Mouse (Mus musculus): ENCODE measurements around the gene Pdk2. TPM values are rescaled to one million over a fixed set of nuclear protein-coding genes. Genes with fewer than 3 reads are reported as not detected.
"Not testable (repeated sequence)": the region's sequence is repeated elsewhere in the genome, so short reads cannot be mapped to it uniquely, and the experiment has no call there.

The Pdk2 gene
- polyA plus RNA-seq, 1 experiment from 2014 or later: 21.8 TPM

- ATAC-seq (ENCODE audit: low read depth); H3K27me3 ChIP-seq (ENCODE audit: control insufficient read depth, insufficient read depth, low read length); H3K9me3 ChIP-seq (ENCODE audit: control insufficient read depth, low read length): not testable (repeated sequence)
- Histone ChIP-seq H3K9ac (replicated peaks; ENCODE audit: low read depth, low read length) (peak overlapping the region; percentile 99), H3K27ac (ENCODE audit: low read depth, low read length) (peak overlapping the region; percentile 97; the same call in 1 of the 2 replicates), H3K4me2 (ENCODE audit: low read depth, low read length) (peak overlapping the region; percentile 85), H3K4me3 (ENCODE audit: low read depth, low read length) (peak overlapping the region; percentile 92), H3K36me3 (ENCODE audit: control insufficient read depth, insufficient read depth, low read length) (peaks cover 16% of the 10 kb centered on the region; the same call in 1 of the 2 replicates), H3K4me1 (ENCODE audit: control insufficient read depth, insufficient read depth, low read length) (peaks cover 42% of the 10 kb centered on the region)
- WGBS: 6% methylated on average over 3 of the region's 4 CpGs
Measured at GRCm38 (mm10) chr11:95010841-95011403, 30.2 kb downstream of the Pdk2 start.

GRCm38 (mm10) chr11:95010141-95010739 lies 30.9 kb downstream of the Pdk2 start:
- under 1% methylated on average over 32 of the region's 40 CpGs for WGBS

DNA sequence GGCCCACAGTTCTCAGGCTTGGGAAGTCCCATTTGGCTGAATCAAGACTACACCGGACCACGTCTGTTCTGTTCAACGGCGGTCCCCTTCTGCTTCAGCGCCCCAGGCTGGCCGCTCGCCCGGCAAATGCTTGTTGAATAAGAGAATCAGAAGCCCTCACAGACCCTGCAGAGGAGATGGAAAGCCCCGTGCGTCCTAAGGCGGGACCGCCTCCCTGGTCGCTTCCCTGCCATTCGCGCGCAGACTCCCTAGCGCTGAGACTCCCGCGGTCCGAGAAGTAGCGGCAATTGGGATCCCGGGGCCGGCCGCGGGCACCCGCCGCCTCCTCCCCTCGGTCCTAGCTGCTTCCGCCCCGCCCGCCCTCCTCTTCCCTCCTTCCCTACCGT lies 31.5 kb downstream of the Pdk2 start, which contains the start of gene Samd14:
Gene Samd14, plus strand, starts transcription at position 251 of the 386 bp plus-strand sequence.
- H3K4me2 ChIP-seq (ENCODE audit: low read depth, low read length): peak within 1 kb of the TSS; percentile 85
- peak within 1 kb of the TSS; percentile 97 for H3K27ac ChIP-seq (ENCODE audit: low read depth, low read length)
- WGBS: under 1% methylated on average over 31 of the region's 32 CpGs
- no peaks in the 10 kb centered on the region for H3K27me3 ChIP-seq (ENCODE audit: control insufficient read depth, insufficient read depth, low read length)
- peak; percentile 76 for ATAC-seq (ENCODE audit: low read depth)
- peak within 1 kb of the TSS; percentile 99 for H3K9ac ChIP-seq (replicated peaks; ENCODE audit: low read depth, low read length)
- peak within 1 kb of the TSS; percentile 92 for H3K4me3 ChIP-seq (ENCODE audit: low read depth, low read length)
- peaks cover 38% of the 10 kb centered on the region for H3K4me1 ChIP-seq (ENCODE audit: control insufficient read depth, insufficient read depth, low read length)
- H3K36me3 ChIP-seq (ENCODE audit: control insufficient read depth, insufficient read depth, low read length): peaks cover 14% of the 10 kb centered on the region; the same call in 1 of the 2 replicates
- H3K9me3 ChIP-seq (ENCODE audit: control insufficient read depth, low read length): no peaks in the 10 kb centered on the region

More at GRCm38 (mm10) chr11:95010141-95010739, 30.9 kb downstream of the Pdk2 start:
- H3K27ac ChIP-seq (ENCODE audit: low read depth, low read length): peak overlapping the region; percentile 97
- H3K4me3 ChIP-seq (ENCODE audit: low read depth, low read length): peak overlapping the region; percentile 92
- no peaks in the 10 kb centered on the region for H3K27me3 ChIP-seq (ENCODE audit: control insufficient read depth, insufficient read depth, low read length)
- H3K4me2 ChIP-seq (ENCODE audit: low read depth, low read length): peak overlapping the region; percentile 85
- peaks cover 15% of the 10 kb centered on the region; the same call in 1 of the 2 replicates for H3K36me3 ChIP-seq (ENCODE audit: control insufficient read depth, insufficient read depth, low read length)
- peaks cover 38% of the 10 kb centered on the region for H3K4me1 ChIP-seq (ENCODE audit: control insufficient read depth, insufficient read depth, low read length)
- peak overlapping the region; percentile 99 for H3K9ac ChIP-seq (replicated peaks; ENCODE audit: low read depth, low read length)
- ATAC-seq (ENCODE audit: low read depth): peak; percentile 49
- H3K9me3 ChIP-seq (ENCODE audit: control insufficient read depth, low read length): no peaks in the 10 kb centered on the region

DNA sequence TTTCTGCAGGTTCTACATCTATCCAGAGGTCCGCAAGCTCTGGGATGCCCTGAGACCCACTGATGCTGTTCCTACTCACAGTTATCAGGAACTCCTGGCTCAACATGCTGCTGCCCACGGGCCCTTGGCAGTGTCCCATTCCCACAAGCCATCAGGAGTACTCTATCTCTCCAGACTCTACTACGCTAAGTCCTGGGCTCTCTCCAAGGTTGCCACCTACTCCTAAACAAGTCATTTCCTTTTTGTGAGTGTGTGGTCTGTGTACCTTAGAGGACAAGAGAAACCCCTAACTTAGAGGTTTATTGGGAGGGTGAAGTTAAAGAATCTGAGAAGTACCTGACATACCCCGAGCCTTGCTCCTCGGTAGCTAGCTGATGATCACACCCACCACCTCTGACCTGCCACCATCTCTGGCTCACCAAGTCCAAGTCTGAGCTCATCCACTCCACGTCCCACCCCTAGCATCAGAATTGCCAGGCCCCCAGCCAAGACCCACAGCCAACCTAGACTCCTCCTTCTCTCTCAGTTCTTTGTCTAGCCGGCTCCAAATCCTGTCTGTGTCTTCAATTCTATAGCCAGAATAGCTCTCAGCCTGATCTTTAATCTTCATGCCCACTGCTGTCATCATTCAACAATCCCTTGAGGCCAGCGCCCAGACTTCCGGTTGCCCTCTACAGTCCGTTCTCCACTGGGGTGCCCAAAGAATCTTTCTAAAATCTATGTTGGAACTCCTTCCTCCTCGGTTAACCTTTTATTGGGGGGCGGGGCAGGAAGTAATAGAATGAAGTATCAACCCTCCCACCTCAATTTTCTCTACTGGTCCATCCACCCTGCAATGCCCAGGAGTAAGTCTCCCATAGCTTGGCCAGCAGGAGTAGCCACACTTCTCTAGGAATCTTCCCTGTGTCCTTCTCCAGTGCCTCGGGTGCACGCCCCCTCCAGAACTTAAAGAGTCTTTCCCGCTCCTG lies 32.2 kb downstream of the Pdk2 start:
- peak overlapping the region; percentile 92 for H3K4me3 ChIP-seq (ENCODE audit: low read depth, low read length)
- peaks cover 13% of the 10 kb centered on the region; the same call in 1 of the 2 replicates for H3K36me3 ChIP-seq (ENCODE audit: control insufficient read depth, insufficient read depth, low read length)
- H3K27ac ChIP-seq (ENCODE audit: low read depth, low read length): peak overlapping the region; percentile 97
- peaks cover 34% of the 10 kb centered on the region for H3K4me1 ChIP-seq (ENCODE audit: control insufficient read depth, insufficient read depth, low read length)
- H3K9ac ChIP-seq (replicated peaks; ENCODE audit: low read depth, low read length): peak overlapping the region; percentile 99
- H3K9me3 ChIP-seq (ENCODE audit: control insufficient read depth, low read length): no peaks in the 10 kb centered on the region
- no peaks in the 10 kb centered on the region for H3K27me3 ChIP-seq (ENCODE audit: control insufficient read depth, insufficient read depth, low read length)
- peak overlapping the region; percentile 85 for H3K4me2 ChIP-seq (ENCODE audit: low read depth, low read length)
- 30% methylated on average over 15 of the region's 15 CpGs for WGBS
- ATAC-seq (ENCODE audit: low read depth): peak; percentile 0

DNA sequence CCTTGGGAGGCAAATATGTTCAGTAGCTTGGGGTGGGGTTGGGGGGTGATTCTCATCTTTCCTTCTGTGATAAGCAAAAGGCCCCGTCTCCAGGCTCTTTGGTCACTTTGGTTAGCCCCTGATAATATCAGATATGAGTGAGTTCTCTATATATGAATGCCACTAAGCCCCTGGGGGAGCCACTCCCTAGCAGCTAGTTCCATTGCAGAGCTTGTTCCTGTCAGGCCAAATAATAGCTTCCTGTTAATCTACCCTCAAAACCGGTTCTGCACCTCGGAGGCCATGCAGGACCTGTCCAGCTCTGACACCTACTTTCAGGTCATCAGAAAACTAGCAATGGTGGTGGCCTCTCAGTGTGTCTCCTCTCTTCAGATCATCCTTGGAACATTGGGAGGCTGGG lies 33.7 kb downstream of the Pdk2 start:
- Histone ChIP-seq H3K9me3 (ENCODE audit: control insufficient read depth, low read length) (no peaks in the 10 kb centered on the region), H3K27ac (ENCODE audit: low read depth, low read length) (peak overlapping the region; percentile 10; the same call in 1 of the 2 replicates), H3K4me1 (ENCODE audit: control insufficient read depth, insufficient read depth, low read length) (peaks cover 24% of the 10 kb centered on the region), H3K27me3 (ENCODE audit: control insufficient read depth, insufficient read depth, low read length) (no peaks in the 10 kb centered on the region), H3K36me3 (ENCODE audit: control insufficient read depth, insufficient read depth, low read length) (peaks cover 23% of the 10 kb centered on the region; the same call in 1 of the 2 replicates), H3K9ac (replicated peaks; ENCODE audit: low read depth, low read length) (no peak overlapping the region), H3K4me3 (ENCODE audit: low read depth, low read length) (no peak overlapping the region), H3K4me2 (ENCODE audit: low read depth, low read length) (peak overlapping the region; percentile 53; the same call in 1 of the 2 replicates)
- 88% methylated on average over 3 of the region's 3 CpGs for WGBS
- no peak for ATAC-seq (ENCODE audit: low read depth)

GRCm38 (mm10) chr11:95006525-95007219 lies 34.5 kb downstream of the Pdk2 start:
- Histone ChIP-seq H3K4me3 (ENCODE audit: low read depth, low read length) (peak overlapping the region; percentile 19), H3K9me3 (ENCODE audit: control insufficient read depth, low read length) (no peaks in the 10 kb centered on the region), H3K4me1 (ENCODE audit: control insufficient read depth, insufficient read depth, low read length) (peaks cover 17% of the 10 kb centered on the region), H3K27ac (ENCODE audit: low read depth, low read length) (peak overlapping the region; percentile 69), H3K27me3 (ENCODE audit: control insufficient read depth, insufficient read depth, low read length) (no peaks in the 10 kb centered on the region), H3K4me2 (ENCODE audit: low read depth, low read length) (peak overlapping the region; percentile 53), H3K9ac (replicated peaks; ENCODE audit: low read depth, low read length) (peak overlapping the region; percentile 48; the same call in 1 of the 2 replicates), H3K36me3 (ENCODE audit: control insufficient read depth, insufficient read depth, low read length) (peaks cover 31% of the 10 kb centered on the region)
- WGBS: 2% methylated on average over 27 of the region's 27 CpGs
- peak; percentile 69 for ATAC-seq (ENCODE audit: low read depth)

DNA sequence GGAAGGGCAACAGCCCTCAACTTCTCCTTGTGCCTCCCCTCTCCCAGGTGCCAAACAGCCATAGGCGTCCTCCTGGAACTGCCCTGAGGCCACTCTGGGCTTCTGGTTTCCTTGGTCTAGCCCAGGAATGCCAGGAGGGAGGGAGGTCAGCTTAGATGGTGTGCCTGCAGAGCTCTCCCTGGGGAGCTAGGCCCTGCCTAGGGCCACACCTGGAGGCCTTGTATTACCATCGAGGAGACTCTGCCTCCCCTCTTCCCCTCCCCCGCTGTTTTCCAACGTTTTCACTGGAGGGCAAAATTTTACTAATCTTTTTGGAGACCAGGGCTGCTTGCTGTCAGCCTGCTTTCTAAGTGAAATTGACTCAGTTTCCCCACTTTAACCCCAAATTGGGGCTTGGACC lies 35.1 kb downstream of the Pdk2 start:
- ATAC-seq (ENCODE audit: low read depth): no peak
- H3K27me3 ChIP-seq (ENCODE audit: control insufficient read depth, insufficient read depth, low read length): no peaks in the 10 kb centered on the region
- H3K4me2 ChIP-seq (ENCODE audit: low read depth, low read length): peak overlapping the region; percentile 53
- H3K4me1 ChIP-seq (ENCODE audit: control insufficient read depth, insufficient read depth, low read length): peaks cover 16% of the 10 kb centered on the region
- peak overlapping the region; percentile 19; the same call in 1 of the 2 replicates for H3K4me3 ChIP-seq (ENCODE audit: low read depth, low read length)
- 46% methylated on average over 4 of the region's 4 CpGs for WGBS
- H3K9me3 ChIP-seq (ENCODE audit: control insufficient read depth, low read length): no peaks in the 10 kb centered on the region
- H3K9ac ChIP-seq (replicated peaks; ENCODE audit: low read depth, low read length): 0 out of 2 replicates have a peak overlapping the region, but pooled peaks have one; percentile 32
- H3K27ac ChIP-seq (ENCODE audit: low read depth, low read length): peak overlapping the region; percentile 69
- peaks cover 35% of the 10 kb centered on the region for H3K36me3 ChIP-seq (ENCODE audit: control insufficient read depth, insufficient read depth, low read length)

DNA sequence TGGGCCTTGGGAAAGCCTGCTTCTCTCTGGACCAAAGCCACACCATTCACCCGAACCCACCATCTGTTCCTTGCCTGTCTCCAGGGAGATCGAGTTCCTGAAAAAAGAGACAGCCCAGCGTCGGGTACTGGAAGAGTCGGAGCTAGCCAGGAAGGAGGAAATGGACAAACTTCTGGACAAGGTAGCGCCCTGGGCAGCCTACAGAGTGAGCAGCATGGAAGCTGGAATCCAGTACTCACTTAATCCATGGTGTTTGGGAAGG lies 36.3 kb downstream of the Pdk2 start:
- no peak overlapping the region for H3K27ac ChIP-seq (ENCODE audit: low read depth, low read length)
- no peak overlapping the region for H3K4me3 ChIP-seq (ENCODE audit: low read depth, low read length)
- no peak for ATAC-seq (ENCODE audit: low read depth)
- H3K27me3 ChIP-seq (ENCODE audit: control insufficient read depth, insufficient read depth, low read length): no peaks in the 10 kb centered on the region
- peaks cover 47% of the 10 kb centered on the region for H3K36me3 ChIP-seq (ENCODE audit: control insufficient read depth, insufficient read depth, low read length)
- no peak overlapping the region for H3K4me2 ChIP-seq (ENCODE audit: low read depth, low read length)
- WGBS: 61% methylated on average over 6 of the region's 6 CpGs
- peaks cover 22% of the 10 kb centered on the region for H3K4me1 ChIP-seq (ENCODE audit: control insufficient read depth, insufficient read depth, low read length)
- H3K9me3 ChIP-seq (ENCODE audit: control insufficient read depth, low read length): no peaks in the 10 kb centered on the region
- no peak overlapping the region for H3K9ac ChIP-seq (replicated peaks; ENCODE audit: low read depth, low read length)
